Mouse (Mus musculus): ENCODE results near the gene A1bg.

GRCm38 (mm10) chr15:60896040-60896439 lies 26.8 kb downstream of the A1bg start:
- TF ChIP-seq CTCF (IDR thresholded peaks at IDR 0.05; ENCODE audit: extremely low read depth, insufficient read depth, insufficient read length, insufficient replicate concordance) (no peak), POLR2A (IDR thresholded peaks at IDR 0.05; ENCODE audit: low read depth, low read length) (no peak)

Measured in spleen, adult 2 months (tissue).